Mouse (Mus musculus) neural tube, embryonic 12.5 days (tissue): ENCODE results near the gene Zmiz1. TPM values are rescaled to one million over a fixed set of nuclear protein-coding genes. Genes with fewer than 3 reads are reported as not detected.

Experiments used
- ATAC-seq: fragments of 200-750 bp; cut with Nextera tagmentation; 2 replicates; pipeline ENCODE4 v1.8.0; 2017; ENCODE audit warnings: low read depth, mild to moderate bottlenecking, moderate TSS enrichment, moderate library complexity; ENCODE audit not compliant: low FRiP score
- H3K27ac ChIP-seq: fragments of 300-500 bp; sonication (generic); 2 replicates; pipeline ENCODE4 v1.5.1; 2016
- H3K27me3 ChIP-seq: fragments of 300-500 bp; sonication (generic); replicated peaks from 2 replicates; pipeline ENCODE4 v1.6.1; 2016; ENCODE audit warnings: mild to moderate bottlenecking
- H3K36me3 ChIP-seq: fragments of 300-500 bp; sonication (generic); 2 replicates; pipeline ENCODE4 v1.6.1; 2016; ENCODE audit warnings: mild to moderate bottlenecking
- H3K4me1 ChIP-seq: fragments of 300-500 bp; sonication (generic); 2 replicates; pipeline ENCODE4 v1.6.1; 2016
- H3K4me2 ChIP-seq: fragments of 300-500 bp; sonication (generic); replicated peaks from 2 replicates; pipeline ENCODE4 v1.6.1; 2016; ENCODE audit warnings: mild to moderate bottlenecking
- H3K4me3 ChIP-seq: fragments of 300-500 bp; sonication (generic); 2 replicates; pipeline ENCODE4 v1.5.1; 2016
- H3K9ac ChIP-seq: fragments of 300-500 bp; sonication (generic); 2 replicates; pipeline ENCODE4 v1.6.1; 2016; ENCODE audit warnings: mild to moderate bottlenecking
- H3K9me3 ChIP-seq: fragments of 300-500 bp; sonication (generic); 2 replicates; pipeline ENCODE4 v1.6.1; 2016; ENCODE audit warnings: mild to moderate bottlenecking
- whole genome bisulfite sequencing: fragments of 180-500 bp; shearing (Covaris S2); methylation state at CpG from one replicate; pipeline ENCODE4 v1.1.7; 2016; 5-methylcytosine and 5-hydroxymethylcytosine counted together
- polyA plus RNA-seq: library from polyadenylated mRNA; unstranded; fragments of >200 nt; fragmentation: Nextera tagmentation; extraction: Ambion mirVana; gene quantifications from 2 replicates; pipeline ENCODE4 v1.2.1, GENCODE M21; 2016

Zmiz1 gene
- polyA plus RNA-seq, 1 experiment from 2014 or later: 63.4 TPM

- peaks cover 30% of the 10 kb centered on the region for H3K36me3 ChIP-seq
- ATAC-seq: no peak; the same call in 1 of the 2 replicates
- H3K4me3 ChIP-seq: no peak overlapping the region
These were observed 128.0 kb downstream of the Zmiz1 start for GRCm38 (mm10) chr14:25586846-25587486.

GRCm38 (mm10) chr14:25587487-25588001, 128.6 kb downstream of the Zmiz1 start:
- peak overlapping the region; percentile 96 for H3K27ac ChIP-seq
- WGBS: 3% methylated on average over 6 of the region's 6 CpGs
- no peaks in the 10 kb centered on the region for H3K27me3 ChIP-seq
- H3K4me1 ChIP-seq: peaks cover 81% of the 10 kb centered on the region
- peaks cover 24% of the 10 kb centered on the region for H3K36me3 ChIP-seq
- peak overlapping the region; percentile 58 for H3K9ac ChIP-seq
- no peak overlapping the region for H3K4me3 ChIP-seq
- H3K4me2 ChIP-seq: peak overlapping the region; percentile 46
- H3K9me3 ChIP-seq: no peaks in the 10 kb centered on the region
- peak; percentile 62 for ATAC-seq

More at GRCm38 (mm10) chr14:25586846-25587486, 128.0 kb downstream of the Zmiz1 start:
- 19% methylated on average over 10 of the region's 10 CpGs for WGBS
- Histone ChIP-seq H3K27ac (peak overlapping the region; percentile 96), H3K27me3 (no peaks in the 10 kb centered on the region), H3K9ac (peak overlapping the region; percentile 58), H3K4me1 (peaks cover 76% of the 10 kb centered on the region), H3K4me2 (peak overlapping the region; percentile 46), H3K9me3 (no peaks in the 10 kb centered on the region)

GRCm38 (mm10) chr14:25588156-25588555, 129.2 kb downstream of the Zmiz1 start:
- peaks cover 87% of the 10 kb centered on the region for H3K4me1 ChIP-seq
- peak overlapping the region; percentile 58 for H3K9ac ChIP-seq
- no peaks in the 10 kb centered on the region for H3K27me3 ChIP-seq
- peak overlapping the region; percentile 46 for H3K4me2 ChIP-seq
- H3K36me3 ChIP-seq: peaks cover 22% of the 10 kb centered on the region
- 19% methylated on average over 2 of the region's 2 CpGs for WGBS
- H3K27ac ChIP-seq: peak overlapping the region; percentile 96
- no peak for ATAC-seq
- no peaks in the 10 kb centered on the region for H3K9me3 ChIP-seq
- H3K4me3 ChIP-seq: no peak overlapping the region

- no peaks in the 10 kb centered on the region for H3K27me3 ChIP-seq
- H3K4me2 ChIP-seq: no peak overlapping the region; the same call in 1 of the 2 replicates
- 0 out of 2 replicates have a peak, but pooled peaks cover 16% of the 10 kb centered on the region for H3K36me3 ChIP-seq
- 56% methylated on average over 16 of the region's 16 CpGs for WGBS
- H3K9ac ChIP-seq: 0 out of 2 replicates have a peak overlapping the region, but pooled peaks have one; percentile 35
- H3K4me3 ChIP-seq: no peak overlapping the region
- ATAC-seq: no peak
- peaks cover 89% of the 10 kb centered on the region for H3K4me1 ChIP-seq
- peak overlapping the region; percentile 50 for H3K27ac ChIP-seq
- no peaks in the 10 kb centered on the region for H3K9me3 ChIP-seq
These were observed 130.3 kb downstream of the Zmiz1 start for GRCm38 (mm10) chr14:25588946-25589937.

- Histone ChIP-seq H3K4me2 (no peak overlapping the region), H3K4me1 (peaks cover 80% of the 10 kb centered on the region), H3K9ac (no peak overlapping the region), H3K27me3 (no peaks in the 10 kb centered on the region), H3K4me3 (no peak overlapping the region), H3K9me3 (no peaks in the 10 kb centered on the region), H3K36me3 (0 out of 2 replicates have a peak, but pooled peaks cover 16% of the 10 kb centered on the region), H3K27ac (no peak overlapping the region)
- WGBS: 46% methylated on average over 5 of the region's 5 CpGs
- no peak for ATAC-seq
These were observed 132.0 kb downstream of the Zmiz1 start for GRCm38 (mm10) chr14:25591000-25591399.

GRCm38 (mm10) chr14:25591426-25591825, 132.4 kb downstream of the Zmiz1 start:
- no peak overlapping the region for H3K9ac ChIP-seq
- ATAC-seq: no peak
- no peaks in the 10 kb centered on the region for H3K27me3 ChIP-seq
- WGBS: 100% methylated on average over 1 of the region's 1 CpGs
- H3K4me2 ChIP-seq: no peak overlapping the region
- no peaks in the 10 kb centered on the region for H3K9me3 ChIP-seq
- no peak overlapping the region for H3K27ac ChIP-seq
- H3K36me3 ChIP-seq: 0 out of 2 replicates have a peak, but pooled peaks cover 17% of the 10 kb centered on the region
- H3K4me1 ChIP-seq: peaks cover 76% of the 10 kb centered on the region
- H3K4me3 ChIP-seq: no peak overlapping the region

GRCm38 (mm10) chr14:25592522-25592921, 133.5 kb downstream of the Zmiz1 start:
- no peak for ATAC-seq
- H3K9ac ChIP-seq: no peak overlapping the region
- H3K4me3 ChIP-seq: no peak overlapping the region
- 60% methylated on average over 6 of the region's 6 CpGs for WGBS
- no peak overlapping the region for H3K27ac ChIP-seq
- 0 out of 2 replicates have a peak, but pooled peaks cover 19% of the 10 kb centered on the region for H3K36me3 ChIP-seq
- peaks cover 65% of the 10 kb centered on the region for H3K4me1 ChIP-seq
- no peaks in the 10 kb centered on the region for H3K27me3 ChIP-seq
- no peak overlapping the region for H3K4me2 ChIP-seq
- H3K9me3 ChIP-seq: no peaks in the 10 kb centered on the region

GRCm38 (mm10) chr14:25593876-25594275, 134.9 kb downstream of the Zmiz1 start:
- Histone ChIP-seq H3K36me3 (peaks cover 29% of the 10 kb centered on the region), H3K9me3 (no peaks in the 10 kb centered on the region), H3K4me2 (no peak overlapping the region), H3K4me3 (no peak overlapping the region), H3K27me3 (no peaks in the 10 kb centered on the region), H3K9ac (no peak overlapping the region), H3K27ac (no peak overlapping the region), H3K4me1 (peaks cover 51% of the 10 kb centered on the region)
- ATAC-seq: no peak
- 74% methylated on average over 8 of the region's 8 CpGs for WGBS

- Histone ChIP-seq H3K27me3 (no peaks in the 10 kb centered on the region), H3K4me1 (peaks cover 44% of the 10 kb centered on the region), H3K9me3 (no peaks in the 10 kb centered on the region), H3K27ac (no peak overlapping the region), H3K9ac (no peak overlapping the region), H3K4me2 (no peak overlapping the region), H3K36me3 (peaks cover 33% of the 10 kb centered on the region), H3K4me3 (no peak overlapping the region)
- no peak for ATAC-seq
- WGBS: 64% methylated on average over 4 of the region's 4 CpGs
These were observed 135.6 kb downstream of the Zmiz1 start for GRCm38 (mm10) chr14:25594611-25595010.

- Histone ChIP-seq H3K4me2 (no peak overlapping the region), H3K36me3 (peaks cover 17% of the 10 kb centered on the region), H3K4me3 (no peak overlapping the region), H3K9me3 (no peaks in the 10 kb centered on the region), H3K27me3 (no peaks in the 10 kb centered on the region), H3K9ac (no peak overlapping the region), H3K27ac (no peak overlapping the region), H3K4me1 (peaks cover 37% of the 10 kb centered on the region)
- ATAC-seq: no peak
- WGBS: 91% methylated on average over 6 of the region's 6 CpGs
These were observed 140.0 kb downstream of the Zmiz1 start for GRCm38 (mm10) chr14:25598960-25599359.

GRCm38 (mm10) chr14:25599934-25600333, 140.9 kb downstream of the Zmiz1 start:
- Histone ChIP-seq H3K36me3 (peaks cover 17% of the 10 kb centered on the region), H3K4me2 (no peak overlapping the region), H3K27ac (no peak overlapping the region), H3K4me1 (peaks cover 37% of the 10 kb centered on the region), H3K4me3 (no peak overlapping the region), H3K27me3 (no peaks in the 10 kb centered on the region), H3K9me3 (no peaks in the 10 kb centered on the region), H3K9ac (no peak overlapping the region)
- WGBS: 88% methylated on average over 12 of the region's 12 CpGs
- ATAC-seq: no peak

GRCm38 (mm10) chr14:25600358-25600757, 141.4 kb downstream of the Zmiz1 start:
- peaks cover 39% of the 10 kb centered on the region for H3K4me1 ChIP-seq
- H3K9me3 ChIP-seq: no peaks in the 10 kb centered on the region
- 89% methylated on average over 7 of the region's 7 CpGs for WGBS
- no peak overlapping the region for H3K4me2 ChIP-seq
- H3K9ac ChIP-seq: no peak overlapping the region
- no peak overlapping the region for H3K27ac ChIP-seq
- no peak overlapping the region for H3K4me3 ChIP-seq
- ATAC-seq: no peak
- H3K36me3 ChIP-seq: peaks cover 17% of the 10 kb centered on the region
- no peaks in the 10 kb centered on the region for H3K27me3 ChIP-seq
